Mouse (Mus musculus) hindbrain, embryonic 15.5 days (tissue): Measurements from ENCODE around the gene Mien1. TPM values are rescaled to one million over a fixed set of nuclear protein-coding genes. Genes with fewer than 3 reads are reported as not detected.

Source experiments
- ATAC-seq: fragments of 200-750 bp; cut with Nextera tagmentation; 2 replicates; pipeline ENCODE4 v1.8.0; 2017; ENCODE audit warnings: low read depth, moderate number of reproducible peaks, moderate TSS enrichment; ENCODE audit not compliant: low FRiP score
- H3K27ac ChIP-seq: fragments of 300-500 bp; sonication (generic); replicated peaks from 2 replicates; pipeline ENCODE4 v1.5.1; 2015; ENCODE audit warnings: mild to moderate bottlenecking, inconsistent platforms
- H3K27me3 ChIP-seq: fragments of 300-500 bp; sonication (generic); 2 replicates; pipeline ENCODE4 v1.6.1; 2015; ENCODE audit warnings: control low read depth, inconsistent platforms
- H3K36me3 ChIP-seq: fragments of 300-500 bp; sonication (generic); 2 replicates; pipeline ENCODE4 v1.6.1; 2015; ENCODE audit warnings: control low read depth, inconsistent platforms
- H3K4me1 ChIP-seq: fragments of 300-500 bp; sonication (generic); replicated peaks from 2 replicates; pipeline ENCODE4 v1.6.1; 2015; ENCODE audit warnings: control low read depth, inconsistent platforms
- H3K4me2 ChIP-seq: fragments of 300-500 bp; sonication (generic); 2 replicates; pipeline ENCODE4 v1.6.1; 2015; ENCODE audit warnings: moderate library complexity, mild to moderate bottlenecking, inconsistent platforms
- H3K4me3 ChIP-seq: fragments of 300-500 bp; sonication (generic); 2 replicates; pipeline ENCODE4 v1.5.1; 2015; ENCODE audit warnings: mild to moderate bottlenecking, inconsistent platforms
- H3K9ac ChIP-seq: fragments of 300-500 bp; sonication (generic); 2 replicates; pipeline ENCODE4 v1.6.1; 2015; ENCODE audit warnings: inconsistent platforms
- H3K9me3 ChIP-seq: fragments of 300-500 bp; sonication (generic); 2 replicates; pipeline ENCODE4 v1.6.1; 2016; ENCODE audit warnings: control low read depth, inconsistent platforms
- WGBS: fragments of 180-500 bp; shearing (Covaris S2); methylation state at CpG from one replicate; pipeline ENCODE4 v1.1.7; 2015; 5-methylcytosine and 5-hydroxymethylcytosine counted together
- polyA plus RNA-seq: library from polyadenylated mRNA; unstranded; fragments of >200 nt; fragmentation: Nextera tagmentation; extraction: Ambion mirVana; gene quantifications from 2 replicates; pipeline ENCODE4 v1.2.1, GENCODE M21; 2015

The Mien1 gene
- polyA plus RNA-seq, 1 experiment from 2014 or later: 250 TPM

- 93% methylated on average over 11 of the region's 11 CpGs for WGBS
- no peaks in the 10 kb centered on the region for H3K27me3 ChIP-seq
- H3K36me3 ChIP-seq: no peaks in the 10 kb centered on the region
- H3K9ac ChIP-seq: no peak overlapping the region
- no peak for ATAC-seq
- no peaks in the 10 kb centered on the region for H3K4me1 ChIP-seq
- H3K9me3 ChIP-seq: no peaks in the 10 kb centered on the region
- no peak overlapping the region for H3K4me2 ChIP-seq
- no peak overlapping the region for H3K27ac ChIP-seq
- no peak overlapping the region for H3K4me3 ChIP-seq
These were observed 36.2 kb upstream of the Mien1 start for GRCm38 (mm10) chr11:98474967-98475366.

GRCm38 (mm10) chr11:98473916-98474479 lies 35.2 kb upstream of the Mien1 start:
- Histone ChIP-seq H3K36me3 (no peaks in the 10 kb centered on the region), H3K27ac (no peak overlapping the region), H3K27me3 (no peaks in the 10 kb centered on the region), H3K4me2 (no peak overlapping the region), H3K9me3 (no peaks in the 10 kb centered on the region), H3K9ac (no peak overlapping the region), H3K4me3 (no peak overlapping the region), H3K4me1 (no peaks in the 10 kb centered on the region)
- ATAC-seq: no peak
- WGBS: 59% methylated on average over 8 of the region's 8 CpGs

GRCm38 (mm10) chr11:98472696-98473095 lies 33.9 kb upstream of the Mien1 start:
- H3K27me3 ChIP-seq: no peaks in the 10 kb centered on the region
- no peak overlapping the region for H3K27ac ChIP-seq
- no peak overlapping the region for H3K4me3 ChIP-seq
- no peak overlapping the region for H3K4me2 ChIP-seq
- ATAC-seq: no peak
- H3K36me3 ChIP-seq: no peaks in the 10 kb centered on the region
- H3K9me3 ChIP-seq: no peaks in the 10 kb centered on the region
- WGBS: 38% methylated on average over 4 of the region's 4 CpGs
- no peak overlapping the region for H3K9ac ChIP-seq
- H3K4me1 ChIP-seq: no peaks in the 10 kb centered on the region

- Histone ChIP-seq H3K4me2 (no peak overlapping the region), H3K4me1 (no peaks in the 10 kb centered on the region), H3K9me3 (no peaks in the 10 kb centered on the region), H3K27me3 (no peaks in the 10 kb centered on the region), H3K36me3 (no peaks in the 10 kb centered on the region), H3K27ac (no peak overlapping the region), H3K4me3 (no peak overlapping the region), H3K9ac (no peak overlapping the region)
- 87% methylated on average over 6 of the region's 6 CpGs for WGBS
- no peak for ATAC-seq
These were observed 32.0 kb upstream of the Mien1 start for GRCm38 (mm10) chr11:98470795-98471194.

- H3K4me3 ChIP-seq: no peak overlapping the region
- no peaks in the 10 kb centered on the region for H3K36me3 ChIP-seq
- H3K27me3 ChIP-seq: no peaks in the 10 kb centered on the region
- H3K9ac ChIP-seq: no peak overlapping the region
- H3K27ac ChIP-seq: no peak overlapping the region
- WGBS: 84% methylated on average over 22 of the region's 22 CpGs
- no peak overlapping the region for H3K4me2 ChIP-seq
- no peak for ATAC-seq
- no peaks in the 10 kb centered on the region for H3K4me1 ChIP-seq
- no peaks in the 10 kb centered on the region for H3K9me3 ChIP-seq
These were observed 31.2 kb upstream of the Mien1 start for GRCm38 (mm10) chr11:98469761-98470714.

- H3K36me3 ChIP-seq: no peaks in the 10 kb centered on the region
- no peak overlapping the region for H3K4me2 ChIP-seq
- H3K27me3 ChIP-seq: peaks cover 8% of the 10 kb centered on the region
- no peak overlapping the region for H3K9ac ChIP-seq
- WGBS: 82% methylated on average over 6 of the region's 6 CpGs
- H3K4me3 ChIP-seq: no peak overlapping the region
- no peaks in the 10 kb centered on the region for H3K4me1 ChIP-seq
- ATAC-seq: no peak
- H3K9me3 ChIP-seq: no peaks in the 10 kb centered on the region
- no peak overlapping the region for H3K27ac ChIP-seq
These were observed 25.7 kb upstream of the Mien1 start for GRCm38 (mm10) chr11:98464516-98464915.

GRCm38 (mm10) chr11:98463911-98464310 lies 25.1 kb upstream of the Mien1 start:
- ATAC-seq: no peak
- Histone ChIP-seq H3K4me1 (no peaks in the 10 kb centered on the region), H3K27me3 (peaks cover 14% of the 10 kb centered on the region), H3K9me3 (no peaks in the 10 kb centered on the region), H3K27ac (no peak overlapping the region), H3K4me3 (no peak overlapping the region), H3K4me2 (no peak overlapping the region), H3K36me3 (no peaks in the 10 kb centered on the region), H3K9ac (no peak overlapping the region)
- 91% methylated on average over 9 of the region's 9 CpGs for whole genome bisulfite sequencing

GRCm38 (mm10) chr11:98462255-98462654 lies 23.5 kb upstream of the Mien1 start:
- H3K4me3 ChIP-seq: no peak overlapping the region
- H3K36me3 ChIP-seq: no peaks in the 10 kb centered on the region
- no peak overlapping the region for H3K4me2 ChIP-seq
- peaks cover 9% of the 10 kb centered on the region for H3K4me1 ChIP-seq
- H3K27me3 ChIP-seq: peaks cover 25% of the 10 kb centered on the region
- no peak overlapping the region for H3K27ac ChIP-seq
- WGBS: 93% methylated on average over 6 of the region's 6 CpGs
- ATAC-seq: no peak
- no peaks in the 10 kb centered on the region for H3K9me3 ChIP-seq
- no peak overlapping the region for H3K9ac ChIP-seq

GRCm38 (mm10) chr11:98461109-98461720 lies 22.4 kb upstream of the Mien1 start:
- Histone ChIP-seq H3K36me3 (no peaks in the 10 kb centered on the region), H3K4me1 (peaks cover 16% of the 10 kb centered on the region), H3K9ac (no peak overlapping the region), H3K27me3 (peaks cover 25% of the 10 kb centered on the region), H3K27ac (no peak overlapping the region), H3K4me2 (no peak overlapping the region), H3K9me3 (no peaks in the 10 kb centered on the region), H3K4me3 (no peak overlapping the region)
- ATAC-seq: no peak
- WGBS: 66% methylated on average over 6 of the region's 6 CpGs

GRCm38 (mm10) chr11:98459860-98460259 lies 21.1 kb upstream of the Mien1 start:
- no peak overlapping the region for H3K4me3 ChIP-seq
- WGBS: 83% methylated on average over 9 of the region's 9 CpGs
- H3K36me3 ChIP-seq: no peaks in the 10 kb centered on the region
- no peak overlapping the region for H3K4me2 ChIP-seq
- H3K27me3 ChIP-seq: peaks cover 25% of the 10 kb centered on the region
- ATAC-seq: no peak
- H3K4me1 ChIP-seq: peaks cover 16% of the 10 kb centered on the region
- no peaks in the 10 kb centered on the region for H3K9me3 ChIP-seq
- H3K27ac ChIP-seq: no peak overlapping the region
- H3K9ac ChIP-seq: no peak overlapping the region

GRCm38 (mm10) chr11:98459071-98459741 lies 20.4 kb upstream of the Mien1 start:
- peaks cover 25% of the 10 kb centered on the region for H3K27me3 ChIP-seq
- H3K4me3 ChIP-seq: no peak overlapping the region
- no peak for ATAC-seq
- no peaks in the 10 kb centered on the region for H3K36me3 ChIP-seq
- H3K4me2 ChIP-seq: no peak overlapping the region
- no peaks in the 10 kb centered on the region for H3K9me3 ChIP-seq
- WGBS: 20% methylated on average over 11 of the region's 11 CpGs
- H3K4me1 ChIP-seq: peaks cover 16% of the 10 kb centered on the region
- no peak overlapping the region for H3K9ac ChIP-seq
- H3K27ac ChIP-seq: no peak overlapping the region
